Mouse (Mus musculus) midbrain, embryonic 15.5 days (tissue): Measurements from ENCODE around the gene Samd10. TPM values are rescaled to one million over a fixed set of nuclear protein-coding genes. Genes with fewer than 3 reads are reported as not detected.

Experiments
- ATAC-seq: fragments of 200-750 bp; cut with Nextera tagmentation; replicated peaks from 2 replicates; pipeline ENCODE4 v1.8.0; 2017; ENCODE audit warnings: moderate TSS enrichment
- H3K27ac ChIP-seq: fragments of 300-500 bp; sonication (generic); 2 replicates; pipeline ENCODE4 v1.5.1; 2015; ENCODE audit warnings: mild to moderate bottlenecking, inconsistent platforms
- H3K27me3 ChIP-seq: fragments of 300-500 bp; sonication (generic); replicated peaks from 2 replicates; pipeline ENCODE4 v1.6.1; 2015; ENCODE audit warnings: inconsistent platforms
- H3K36me3 ChIP-seq: fragments of 300-500 bp; sonication (generic); replicated peaks from 2 replicates; pipeline ENCODE4 v1.6.1; 2015; ENCODE audit warnings: inconsistent platforms
- H3K4me1 ChIP-seq: fragments of 300-500 bp; sonication (generic); 2 replicates; pipeline ENCODE4 v1.6.1; 2015; ENCODE audit warnings: inconsistent platforms
- H3K4me2 ChIP-seq: fragments of 300-500 bp; sonication (generic); 2 replicates; pipeline ENCODE4 v1.6.1; 2015; ENCODE audit warnings: inconsistent platforms, mild to moderate bottlenecking, moderate library complexity
- H3K4me3 ChIP-seq: fragments of 300-500 bp; sonication (generic); 2 replicates; pipeline ENCODE4 v1.5.1; 2015; ENCODE audit warnings: mild to moderate bottlenecking, inconsistent platforms
- H3K9ac ChIP-seq: fragments of 300-500 bp; sonication (generic); 2 replicates; pipeline ENCODE4 v1.6.1; 2015; ENCODE audit warnings: mild to moderate bottlenecking, inconsistent platforms
- H3K9me3 ChIP-seq: fragments of 300-500 bp; sonication (generic); 2 replicates; pipeline ENCODE4 v1.6.1; 2016; ENCODE audit warnings: inconsistent platforms
- WGBS: fragments of 180-500 bp; shearing (Covaris S2); methylation state at CpG from one replicate; pipeline ENCODE4 v1.1.7; 2015; ENCODE audit warnings: mixed read lengths; 5-methylcytosine and 5-hydroxymethylcytosine counted together
- polyA plus RNA-seq: library from polyadenylated mRNA; unstranded; fragments of >200 nt; fragmentation: Nextera tagmentation; extraction: Ambion mirVana; gene quantifications from 2 replicates; pipeline ENCODE4 v1.2.1, GENCODE M21; 2015

The Samd10 gene
- polyA plus RNA-seq, 1 experiment from 2014 or later: 232 TPM

GRCm38 (mm10) chr2:181600828-181601750, 2.1 kb upstream of the Samd10 start:
- no peaks in the 10 kb centered on the region for H3K9me3 ChIP-seq
- peak overlapping the region; percentile 91 for H3K9ac ChIP-seq
- H3K4me3 ChIP-seq: peak overlapping the region; percentile 91
- peak; percentile 92 for ATAC-seq
- peak overlapping the region; percentile 66 for H3K4me2 ChIP-seq
- peaks cover 44% of the 10 kb centered on the region for H3K4me1 ChIP-seq
- H3K27me3 ChIP-seq: no peaks in the 10 kb centered on the region
- peak overlapping the region; percentile 81 for H3K27ac ChIP-seq
- H3K36me3 ChIP-seq: no peaks in the 10 kb centered on the region; the same call in 1 of the 2 replicates
- WGBS: 1% methylated on average over 57 of the region's 57 CpGs

- Histone ChIP-seq H3K9me3 (no peaks in the 10 kb centered on the region), H3K27ac (peak overlapping the region; percentile 81; the same call in 1 of the 2 replicates), H3K4me1 (peaks cover 45% of the 10 kb centered on the region), H3K9ac (no peak overlapping the region), H3K27me3 (no peaks in the 10 kb centered on the region), H3K4me3 (peak overlapping the region; percentile 91), H3K4me2 (peak overlapping the region; percentile 66), H3K36me3 (no peaks in the 10 kb centered on the region; the same call in 1 of the 2 replicates)
- 0 out of 2 replicates have a peak, but pooled peaks have one; percentile 0 for ATAC-seq
- 70% methylated on average over 6 of the region's 6 CpGs for WGBS
Measured at GRCm38 (mm10) chr2:181600226-181600758, 1.3 kb upstream of the Samd10 start.

GRCm38 (mm10) chr2:181597378-181598061, 1.5 kb downstream of the Samd10 start:
- no peaks in the 10 kb centered on the region for H3K9me3 ChIP-seq
- H3K9ac ChIP-seq: no peak overlapping the region
- H3K4me1 ChIP-seq: peaks cover 52% of the 10 kb centered on the region
- peak overlapping the region; percentile 91; the same call in 1 of the 2 replicates for H3K27ac ChIP-seq
- no peaks in the 10 kb centered on the region for H3K27me3 ChIP-seq
- 69% methylated on average over 7 of the region's 7 CpGs for WGBS
- H3K4me2 ChIP-seq: peak overlapping the region; percentile 87
- no peak for ATAC-seq
- H3K4me3 ChIP-seq: peak overlapping the region; percentile 72; the same call in 1 of the 2 replicates
- H3K36me3 ChIP-seq: no peaks in the 10 kb centered on the region; the same call in 1 of the 2 replicates

GRCm38 (mm10) chr2:181596221-181596960, 2.6 kb downstream of the Samd10 start:
- Histone ChIP-seq H3K27me3 (no peaks in the 10 kb centered on the region), H3K9ac (no peak overlapping the region), H3K4me2 (no peak overlapping the region), H3K4me3 (no peak overlapping the region), H3K27ac (no peak overlapping the region), H3K9me3 (no peaks in the 10 kb centered on the region), H3K36me3 (no peaks in the 10 kb centered on the region; the same call in 1 of the 2 replicates), H3K4me1 (peaks cover 47% of the 10 kb centered on the region)
- 69% methylated on average over 6 of the region's 6 CpGs for WGBS
- no peak for ATAC-seq

GRCm38 (mm10) chr2:181594946-181595696, 3.9 kb downstream of the Samd10 start:
- 79% methylated on average over 4 of the region's 4 CpGs for WGBS
- H3K9ac ChIP-seq: no peak overlapping the region
- no peaks in the 10 kb centered on the region for H3K9me3 ChIP-seq
- H3K4me2 ChIP-seq: no peak overlapping the region
- H3K27ac ChIP-seq: no peak overlapping the region
- ATAC-seq: no peak
- H3K4me3 ChIP-seq: no peak overlapping the region
- H3K27me3 ChIP-seq: no peaks in the 10 kb centered on the region
- H3K4me1 ChIP-seq: peaks cover 52% of the 10 kb centered on the region
- no peaks in the 10 kb centered on the region; the same call in 1 of the 2 replicates for H3K36me3 ChIP-seq

GRCm38 (mm10) chr2:181593937-181594336, 5.1 kb downstream of the Samd10 start:
- Histone ChIP-seq H3K4me2 (no peak overlapping the region), H3K27me3 (no peaks in the 10 kb centered on the region), H3K4me1 (peaks cover 44% of the 10 kb centered on the region), H3K27ac (no peak overlapping the region), H3K9ac (no peak overlapping the region), H3K36me3 (peaks cover 7% of the 10 kb centered on the region; the same call in 1 of the 2 replicates), H3K9me3 (no peaks in the 10 kb centered on the region), H3K4me3 (no peak overlapping the region)
- ATAC-seq: no peak

- peak; percentile 48 for ATAC-seq
- Histone ChIP-seq H3K9ac (peak overlapping the region; percentile 92), H3K4me3 (peak overlapping the region; percentile 87), H3K4me2 (peak overlapping the region; percentile 82), H3K36me3 (peaks cover 12% of the 10 kb centered on the region; the same call in 1 of the 2 replicates), H3K27ac (peak overlapping the region; percentile 94), H3K27me3 (no peaks in the 10 kb centered on the region), H3K4me1 (peaks cover 39% of the 10 kb centered on the region), H3K9me3 (no peaks in the 10 kb centered on the region)
- 8% methylated on average over 6 of the region's 6 CpGs for WGBS
Measured at GRCm38 (mm10) chr2:181593042-181593421, 6.0 kb downstream of the Samd10 start.

- H3K4me3 ChIP-seq: peak within 1 kb of the TSS; percentile 87
- peak within 1 kb of the TSS; percentile 82 for H3K4me2 ChIP-seq
- under 1% methylated on average over 86 of the region's 97 CpGs for WGBS
- H3K4me1 ChIP-seq: peaks cover 33% of the 10 kb centered on the region
- peak within 1 kb of the TSS; percentile 92 for H3K9ac ChIP-seq
- H3K27me3 ChIP-seq: no peaks in the 10 kb centered on the region
- peak within 1 kb of the TSS; percentile 94 for H3K27ac ChIP-seq
- peak; percentile 84 for ATAC-seq
- H3K36me3 ChIP-seq: peaks cover 18% of the 10 kb centered on the region; the same call in 1 of the 2 replicates
- H3K9me3 ChIP-seq: no peaks in the 10 kb centered on the region
Measured at GRCm38 (mm10) chr2:181592231-181593041, 6.6 kb downstream of the Samd10 start, which contains the start of gene Zfp512b. TSS of gene Zfp512b (minus strand) at chr2:181592803.

GRCm38 (mm10) chr2:181591528-181592085, 7.4 kb downstream of the Samd10 start, which contains the start of gene Prpf6:
TSS of gene Prpf6 (plus strand) at chr2:181591868.
- ATAC-seq: peak; percentile 12; the same call in 1 of the 2 replicates
- Histone ChIP-seq H3K9ac (peak within 1 kb of the TSS; percentile 92), H3K9me3 (no peaks in the 10 kb centered on the region), H3K27me3 (no peaks in the 10 kb centered on the region), H3K4me3 (peak within 1 kb of the TSS; percentile 87), H3K36me3 (peaks cover 27% of the 10 kb centered on the region), H3K27ac (peak within 1 kb of the TSS; percentile 94), H3K4me1 (peaks cover 27% of the 10 kb centered on the region), H3K4me2 (peak within 1 kb of the TSS; percentile 82)
- WGBS: 19% methylated on average over 5 of the region's 5 CpGs

- no peak overlapping the region for H3K4me3 ChIP-seq
- H3K27ac ChIP-seq: no peak overlapping the region
- ATAC-seq: no peak
- H3K4me1 ChIP-seq: peaks cover 27% of the 10 kb centered on the region
- H3K36me3 ChIP-seq: peaks cover 38% of the 10 kb centered on the region
- H3K27me3 ChIP-seq: no peaks in the 10 kb centered on the region
- 93% methylated on average over 5 of the region's 5 CpGs for WGBS
- H3K9me3 ChIP-seq: no peaks in the 10 kb centered on the region
- H3K4me2 ChIP-seq: peak overlapping the region; percentile 82; the same call in 1 of the 2 replicates
- no peak overlapping the region for H3K9ac ChIP-seq
Measured at GRCm38 (mm10) chr2:181590471-181590870, 8.5 kb downstream of the Samd10 start.
